Comparison of ENCODE assay signal across 8 mouse cellular contexts in the genomic region with DNA sequence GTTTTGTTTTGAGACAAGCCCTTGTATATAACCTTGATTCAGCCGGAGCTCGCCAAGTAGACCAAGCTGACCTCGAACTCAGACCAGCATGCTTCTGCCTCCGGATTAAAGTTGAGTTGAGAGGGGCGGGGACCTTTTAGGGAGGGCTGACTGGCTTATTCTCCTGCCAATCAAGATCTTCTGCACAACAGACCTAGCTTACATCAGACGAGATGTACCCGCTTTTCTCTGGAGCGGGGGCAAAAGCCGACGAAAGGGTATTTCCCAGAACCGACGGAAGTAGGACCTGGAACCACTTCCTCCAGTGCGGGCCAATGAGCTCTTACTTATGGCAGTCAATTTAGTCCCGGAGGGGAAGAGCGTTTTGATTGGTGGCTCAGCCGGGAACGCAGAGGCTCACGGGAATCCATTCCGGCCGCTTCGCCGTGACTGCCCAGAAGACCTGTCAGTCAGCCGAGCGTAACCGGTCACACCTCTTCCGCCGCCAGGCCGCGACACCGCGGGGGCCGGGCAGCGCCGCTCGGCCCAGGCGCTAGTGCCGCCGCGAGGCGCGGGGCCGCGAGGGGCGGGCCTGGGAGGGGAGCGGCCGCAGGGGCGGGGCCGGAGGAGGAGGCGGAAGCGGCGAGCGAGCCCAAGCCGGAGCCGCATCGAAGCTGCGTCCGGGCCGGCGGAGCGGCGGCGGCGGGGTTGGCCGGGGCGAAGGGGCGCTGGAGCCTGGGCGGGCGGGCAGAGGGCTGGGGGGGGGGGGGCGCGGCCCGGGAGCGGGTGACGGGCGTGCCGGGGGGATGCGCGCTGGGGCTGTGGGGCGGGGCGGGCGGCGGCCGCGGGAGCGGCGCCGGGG. TPM values are rescaled to one million over a fixed set of nuclear protein-coding genes. Genes with fewer than 3 reads are reported as not detected.
A peak's percentile ranks its signal among the peaks of the same experiment; 100 is the strongest.
DNase-seq lines count a peak whose midpoint lies in the region; ATAC-seq and TF ChIP-seq lines count a peak whose summit lies in the region.

A gene (plus strand): TSS at position 401 of the 841 bp plus-strand sequence.

- under 1% methylated on average over 67 of the region's 86 CpGs for WGBS in forebrain, embryonic 10.5 days
- under 1% methylated on average over 44 of the region's 86 CpGs for WGBS in heart, embryonic 15.5 days
- WGBS in liver, embryonic 14.5 days (ENCODE audit: insufficient replicate concordance), result under 1% methylated on average over 64 of the region's 86 CpGs
- 1% methylated on average over 40 of the region's 86 CpGs for WGBS in neural tube, embryonic 11.5 days
- under 1% methylated on average over 44 of the region's 86 CpGs for WGBS in stomach, postnatal 0 days

- H3K4me1 ChIP-seq in forebrain, embryonic 10.5 days, result peaks cover 32% of the 10 kb centered on the region
- peaks cover 21% of the 10 kb centered on the region for H3K4me1 ChIP-seq in heart, embryonic 15.5 days (replicated peaks)
- peaks cover 30 to 35% of the 10 kb centered on the region in 2 experiments for H3K4me1 ChIP-seq in liver, embryonic 14.5 days (replicated peaks; ENCODE audit: control insufficient read depth in 2 of 2, insufficient read depth in 2 of 2, low read length in 1 of 2)
- peaks cover 10% of the 10 kb centered on the region; the same call in 1 of the 2 replicates for H3K4me1 ChIP-seq in neural tube, embryonic 11.5 days (ENCODE audit: control insufficient read depth, insufficient read depth, low read length)
- H3K4me1 ChIP-seq in stomach, postnatal 0 days (replicated peaks; ENCODE audit: control insufficient read depth, insufficient read depth), result no peaks in the 10 kb centered on the region

- peak; percentile 90 to 91 for DNase-seq in CD8-positive naive resting alpha-beta T cell, adult 2 months (ENCODE audit: low read depth in 2 of 2, low spot score in 2 of 2)
- DNase-seq in c-Kit-positive CD71-negative TER-119-negative erythroid progenitor cells, embryonic 14.5 days (ENCODE audit: low read depth), result peak; percentile 90
- peak; percentile 97 for DNase-seq in forebrain, embryonic 10.5 days (ENCODE audit: extremely low spot score, low spot score)
- DNase-seq in kidney, postnatal 25 days, result peak; percentile 95 to 99
- peak; percentile 97 to 98 (median 98) for DNase-seq in liver, embryonic 14.5 days (ENCODE audit: low read depth in 3 of 3, low spot score in 3 of 3)
- peak; percentile 96 for DNase-seq in neural tube, embryonic 11.5 days (ENCODE audit: low spot score)
- DNase-seq in stomach, postnatal 0 days (ENCODE audit: low spot score), result peak; percentile 97

- H3K9ac ChIP-seq in heart, embryonic 15.5 days, result peak within 1 kb of the TSS; percentile 86
- H3K9ac ChIP-seq in liver, embryonic 14.5 days (replicated peaks), result peak within 1 kb of the TSS; percentile 91
- H3K9ac ChIP-seq in neural tube, embryonic 11.5 days (ENCODE audit: low read length), result peak within 1 kb of the TSS; percentile 91
- H3K9ac ChIP-seq in stomach, postnatal 0 days (ENCODE audit: low read length), result peak within 1 kb of the TSS; percentile 95

- ATAC-seq in heart, embryonic 15.5 days (replicated peaks; ENCODE audit: insufficient number of reproducible peaks, insufficient read depth, low FRiP score, low read depth), result peak; percentile 97
- peak; percentile 98 for ATAC-seq in liver, embryonic 14.5 days (ENCODE audit: insufficient read depth)
- peak; percentile 97 for ATAC-seq in neural tube, embryonic 11.5 days (ENCODE audit: insufficient read depth, low FRiP score, low TSS enrichment)
- peak; percentile 99 for ATAC-seq in stomach, postnatal 0 days (ENCODE audit: low FRiP score, low TSS enrichment)

- H3K9me3 ChIP-seq in forebrain, embryonic 10.5 days, result no peaks in the 10 kb centered on the region
- H3K9me3 ChIP-seq in heart, embryonic 15.5 days (replicated peaks), result no peaks in the 10 kb centered on the region
- H3K9me3 ChIP-seq in liver, embryonic 14.5 days (ENCODE audit: control insufficient read depth, low read length), result no peaks in the 10 kb centered on the region
- H3K9me3 ChIP-seq in neural tube, embryonic 11.5 days (ENCODE audit: control insufficient read depth, low read length), result no peaks in the 10 kb centered on the region
- H3K9me3 ChIP-seq in stomach, postnatal 0 days (ENCODE audit: control insufficient read depth, low read length), result no peaks in the 10 kb centered on the region

- TF ChIP-seq CTCF in liver, embryonic 14.5 days (IDR thresholded peaks at IDR 0.05; ENCODE audit: low read depth), result no peak
- no peak for TF ChIP-seq CTCF in stomach, postnatal 0 days (IDR thresholded peaks at IDR 0.05; ENCODE audit: low read depth)

- peak within 1 kb of the TSS; percentile 93 for H3K27ac ChIP-seq in forebrain, embryonic 10.5 days
- H3K27ac ChIP-seq in heart, embryonic 15.5 days, result peak within 1 kb of the TSS; percentile 88
- peak within 1 kb of the TSS; percentile 94 for H3K27ac ChIP-seq in liver, embryonic 14.5 days
- H3K27ac ChIP-seq in neural tube, embryonic 11.5 days (ENCODE audit: low read depth, low read length), result peak within 1 kb of the TSS; percentile 94
- H3K27ac ChIP-seq in stomach, postnatal 0 days (replicated peaks), result peak within 1 kb of the TSS; percentile 94

- H3K27me3 ChIP-seq in forebrain, embryonic 10.5 days (ENCODE audit: poor library complexity, severe bottlenecking), result no peaks in the 10 kb centered on the region
- H3K27me3 ChIP-seq in heart, embryonic 15.5 days, result no peaks in the 10 kb centered on the region
- no peaks in the 10 kb centered on the region for H3K27me3 ChIP-seq in liver, embryonic 14.5 days (ENCODE audit: control insufficient read depth, insufficient read depth, low read length)
- H3K27me3 ChIP-seq in neural tube, embryonic 11.5 days (ENCODE audit: control insufficient read depth, insufficient read depth, low read length), result no peaks in the 10 kb centered on the region
- H3K27me3 ChIP-seq in stomach, postnatal 0 days (ENCODE audit: control insufficient read depth, insufficient read depth, low read length), result no peaks in the 10 kb centered on the region

- no peaks in the 10 kb centered on the region for H3K36me3 ChIP-seq in forebrain, embryonic 10.5 days (replicated peaks)
- H3K36me3 ChIP-seq in heart, embryonic 15.5 days, result no peaks in the 10 kb centered on the region
- H3K36me3 ChIP-seq in liver, embryonic 14.5 days (replicated peaks; ENCODE audit: control insufficient read depth, insufficient read depth, low read depth), result no peaks in the 10 kb centered on the region; the same call in none of the 2 replicates
- no peaks in the 10 kb centered on the region for H3K36me3 ChIP-seq in neural tube, embryonic 11.5 days (ENCODE audit: control insufficient read depth, insufficient read depth, low read length)
- H3K36me3 ChIP-seq in stomach, postnatal 0 days (ENCODE audit: control insufficient read depth, insufficient read depth, low read length), result no peaks in the 10 kb centered on the region

- peak within 1 kb of the TSS; percentile 96 for H3K4me3 ChIP-seq in forebrain, embryonic 10.5 days
- peak within 1 kb of the TSS; percentile 83 for H3K4me3 ChIP-seq in heart, embryonic 15.5 days
- H3K4me3 ChIP-seq in liver, embryonic 14.5 days (ENCODE audit: insufficient read depth in 1 of 2, low read depth in 2 of 2, low read length in 2 of 2), result peak within 1 kb of the TSS; percentile 91 to 98
- H3K4me3 ChIP-seq in neural tube, embryonic 11.5 days (ENCODE audit: low read depth, low read length), result peak within 1 kb of the TSS; percentile 98
- peak within 1 kb of the TSS; percentile 95 for H3K4me3 ChIP-seq in stomach, postnatal 0 days (ENCODE audit: low read depth, low read length)

- H3K4me2 ChIP-seq in heart, embryonic 15.5 days, result peak within 1 kb of the TSS; percentile 79
- H3K4me2 ChIP-seq in liver, embryonic 14.5 days (ENCODE audit: low read depth), result peak within 1 kb of the TSS; percentile 94
- peak within 1 kb of the TSS; percentile 84 for H3K4me2 ChIP-seq in neural tube, embryonic 11.5 days (ENCODE audit: low read depth)
- H3K4me2 ChIP-seq in stomach, postnatal 0 days (replicated peaks; ENCODE audit: low read depth), result peak within 1 kb of the TSS; percentile 94

- peak; percentile 38; the same call in 1 of the 2 replicates for TF ChIP-seq EP300 in liver, embryonic 14.5 days (IDR thresholded peaks at IDR 0.05; ENCODE audit: low read depth)
- TF ChIP-seq EP300 in stomach, postnatal 0 days (optimal IDR thresholded peaks at IDR 0.05), result no peak

RNA-seq across cellular contexts. Expression of the gene that starts here (rescaled TPM):
- 35.4 and 39.1 TPM in 2 replicates for polyA plus RNA-seq in forebrain, embryonic 10.5 days (2016; fragmentation: Nextera tagmentation; extraction: Ambion mirVana)
- 18.1 and 22.2 TPM in 2 replicates for polyA plus RNA-seq in heart, embryonic 15.5 days (2015; fragmentation: Nextera tagmentation; extraction: Ambion mirVana)
- 58.6 and 72.6 TPM in 2 replicates for polyA plus RNA-seq in liver, embryonic 14.5 days (2012; rRNA removed)
- 46.0 and 55.4 TPM in 2 replicates for polyA plus RNA-seq in liver, embryonic 14.5 days (2014; fragmentation: Nextera tagmentation; extraction: Ambion mirVana)
- 50.1 and 52.9 TPM in 2 replicates for polyA plus RNA-seq in neural tube, embryonic 11.5 days (2014; fragmentation: Nextera tagmentation; extraction: Ambion mirVana)
- polyA plus RNA-seq in stomach, postnatal 0 days (2015; fragmentation: Nextera tagmentation; extraction: Ambion mirVana), result 14.4 and 16.5 TPM in 2 replicates

Comparison
In these comparisons a context has a peak if more than half of its experiments do, and no peak if none do; other contexts are left out.
1. Peak in every context shown above with its lines: DNase-seq, ATAC-seq, H3K4me3 ChIP-seq and H3K27ac ChIP-seq.